Mouse (Mus musculus) G1E (cell line): ENCODE measurements at regions not wholly inside any gene's neighbourhood (a gene's known extent, or its start where the extent isn't known, plus 50 kb on each side); places are given as distances from the start of the nearest gene placed in this dataset.

Source experiments
- ATAC-seq: 2 replicates; pipeline ENCODE4 v1.8.0; 2016; ENCODE audit warnings: mild to moderate bottlenecking; ENCODE audit not compliant: insufficient number of reproducible peaks, poor library complexity, low FRiP score, severe bottlenecking; ENCODE audit errors: extremely low read depth
- DNase-seq: peaks from one replicate; pipeline ENCODE4 v3.0.0; 2012; ENCODE audit warnings: low spot score
- H3K27me3 ChIP-seq: 2 replicates; pipeline ENCODE4 v1.6.1; 2012; ENCODE audit warnings: mild to moderate bottlenecking, low read length, inconsistent platforms; ENCODE audit not compliant: insufficient read depth
- H3K36me3 ChIP-seq: replicated peaks from 2 replicates; pipeline ENCODE3; 2012; ENCODE audit warnings: mild to moderate bottlenecking, inconsistent platforms
- H3K4me1 ChIP-seq: 2 replicates; pipeline ENCODE4 v1.6.1; 2012; ENCODE audit warnings: low read depth, low read length, inconsistent platforms, mixed read lengths; ENCODE audit not compliant: insufficient read depth
- H3K4me3 ChIP-seq: 2 replicates; pipeline ENCODE4 v1.5.1; 2012; ENCODE audit warnings: low read depth, mild to moderate bottlenecking, inconsistent platforms, low read length, moderate library complexity, mixed read lengths
- H3K9me3 ChIP-seq: replicated peaks from 2 replicates; pipeline ENCODE4 v1.6.1; 2012; ENCODE audit warnings: inconsistent platforms
- CTCF ChIP-seq: IDR thresholded peaks from 2 replicates; pipeline ENCODE4 v1.5.1; 2012; ENCODE audit warnings: low read depth, low read length, inconsistent platforms, mixed read lengths
- GATA1 ChIP-seq: IDR thresholded peaks from 2 replicates; pipeline ENCODE4 v1.6.1; 2012; ENCODE audit warnings: borderline replicate concordance, low read length, inconsistent platforms, mixed read lengths
- GATA2 ChIP-seq: IDR thresholded peaks from 2 replicates; pipeline ENCODE4 v1.6.1; 2012; ENCODE audit warnings: low read depth, low read length, inconsistent platforms, borderline replicate concordance
- POLR2AphosphoS5 ChIP-seq: IDR thresholded peaks from 2 replicates; pipeline ENCODE4 v1.6.1; 2012; ENCODE audit warnings: low read depth, low read length, inconsistent platforms; ENCODE audit not compliant: insufficient replicate concordance
- TAL1 ChIP-seq: conservative IDR thresholded peaks from 2 replicates; pipeline ENCODE4 v1.6.1; 2012; ENCODE audit warnings: low read depth, low read length, inconsistent platforms, mixed read lengths

DNA sequence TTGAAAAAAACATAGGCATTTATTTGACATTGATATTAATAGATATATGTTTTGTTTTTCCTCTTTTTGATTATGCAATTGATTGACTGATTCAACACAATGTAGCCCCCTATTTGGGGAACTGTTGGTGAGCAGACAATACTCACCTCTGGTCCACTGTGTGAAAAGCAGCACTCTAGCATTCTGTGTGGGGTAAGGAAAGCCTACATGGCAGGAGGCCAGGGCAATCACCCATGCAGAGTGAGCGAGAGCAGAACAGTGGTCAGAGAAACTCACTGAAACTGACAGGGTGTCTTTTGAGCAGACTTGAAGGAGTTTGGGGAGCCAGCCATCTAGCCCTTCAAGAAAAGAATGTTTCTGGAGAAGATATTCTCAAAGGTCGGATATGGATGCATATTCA is 73.2 kb upstream of the Azi2 start:
- ATAC-seq (no peak), DNase-seq (no peak)
- no peaks in the 10 kb centered on the region for H3K36me3 ChIP-seq
- H3K4me3 ChIP-seq, result no peak overlapping the region
- peaks cover 33% of the 10 kb centered on the region for H3K9me3 ChIP-seq
- no peaks in the 10 kb centered on the region for H3K4me1 ChIP-seq
- no peak for TF ChIP-seq GATA1
- TF ChIP-seq TAL1, result no peak
- TF ChIP-seq POLR2AphosphoS5, result no peak
- no peak for TF ChIP-seq CTCF
- no peak for TF ChIP-seq GATA2
- H3K27me3 ChIP-seq, result no peaks in the 10 kb centered on the region

DNA sequence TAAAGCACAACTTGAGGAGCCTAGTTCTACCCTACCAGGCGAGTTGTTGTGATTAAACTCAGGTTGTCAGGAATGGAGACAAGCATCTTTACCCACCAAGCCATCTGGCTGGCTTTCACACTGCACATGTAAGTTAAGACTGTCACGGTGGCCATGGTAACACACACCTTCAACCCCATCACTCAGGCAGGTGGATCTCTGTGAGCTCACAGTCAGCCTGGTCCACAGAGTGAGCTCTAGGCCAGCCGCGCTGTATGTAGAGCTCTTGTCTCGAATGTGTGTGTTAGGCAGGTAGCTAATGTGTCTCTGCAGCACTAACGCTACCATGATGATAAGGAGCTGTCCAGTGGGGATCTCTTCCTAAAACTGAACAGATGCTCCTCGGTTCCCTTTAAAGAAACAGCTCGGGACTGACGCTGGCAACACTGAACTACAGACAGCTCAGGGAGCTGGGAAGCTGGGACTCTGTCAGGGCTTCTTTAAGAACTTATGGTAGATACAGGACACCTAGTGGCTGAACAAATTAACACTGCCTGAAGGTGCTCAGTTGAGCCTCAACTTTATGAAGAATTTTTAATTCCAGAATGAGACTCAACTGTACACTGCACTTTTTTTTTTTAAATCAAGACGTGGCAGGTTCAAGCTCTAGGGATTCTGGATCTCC is 73.8 kb upstream of the Azi2 start:
- H3K9me3 ChIP-seq, result peaks cover 31% of the 10 kb centered on the region
- H3K4me1 ChIP-seq, result no peaks in the 10 kb centered on the region
- DNase-seq (no peak), ATAC-seq (no peak)
- H3K27me3 ChIP-seq, result no peaks in the 10 kb centered on the region
- TF ChIP-seq POLR2AphosphoS5, result no peak
- TF ChIP-seq GATA2, result no peak
- no peak overlapping the region for H3K4me3 ChIP-seq
- H3K36me3 ChIP-seq, result no peaks in the 10 kb centered on the region

DNA sequence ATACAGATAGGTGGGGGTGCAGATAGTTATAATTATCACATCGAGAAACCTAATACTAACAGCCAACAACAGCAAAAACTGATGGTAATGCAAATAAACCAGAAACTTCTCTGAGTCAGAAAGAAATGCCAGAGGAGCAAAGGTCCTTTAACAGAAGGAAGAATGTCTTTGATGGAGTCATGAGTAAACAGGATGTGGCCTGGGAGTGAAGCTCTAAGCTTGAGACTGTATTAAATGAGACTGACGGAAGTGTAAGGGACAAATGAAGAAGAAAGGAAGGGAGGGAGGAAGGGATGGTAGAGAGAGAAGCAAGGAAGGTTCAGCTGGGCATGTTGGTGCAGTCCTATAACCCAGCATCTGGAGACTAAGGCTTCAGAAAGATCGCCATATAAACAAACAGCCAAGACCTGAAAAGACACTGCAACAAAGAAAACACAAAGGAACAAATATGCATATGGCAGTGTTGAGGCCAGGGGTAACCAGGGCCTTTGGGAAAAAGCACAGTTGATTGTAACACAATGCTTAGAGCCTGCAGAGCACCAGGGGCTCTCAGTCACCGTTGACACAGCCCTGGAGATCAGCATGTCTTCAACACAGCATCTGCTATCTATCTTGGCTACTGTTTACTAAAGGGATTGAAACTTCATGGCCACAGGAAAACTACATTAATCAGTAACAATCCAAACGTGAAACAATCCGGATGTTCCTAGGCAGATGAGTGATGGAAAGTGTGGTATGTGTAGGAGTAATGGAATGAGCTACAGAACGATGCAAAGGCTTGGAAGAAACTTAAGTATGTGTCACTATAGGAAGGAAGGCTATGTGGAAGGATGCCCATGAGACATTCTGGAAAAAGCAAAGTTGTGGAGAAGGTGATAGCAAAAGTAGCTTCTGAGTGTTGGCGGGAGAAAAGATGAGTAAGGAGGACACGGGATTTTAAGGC is 77.9 kb upstream of the Azi2 start:
- Histone ChIP-seq H3K4me1 (no peaks in the 10 kb centered on the region), H3K9me3 (peaks cover 29% of the 10 kb centered on the region), H3K36me3 (no peaks in the 10 kb centered on the region), H3K4me3 (no peak overlapping the region), H3K27me3 (no peaks in the 10 kb centered on the region)
- ATAC-seq (no peak), DNase-seq (no peak)
- TF ChIP-seq GATA2 (no peak), CTCF (no peak)

DNA sequence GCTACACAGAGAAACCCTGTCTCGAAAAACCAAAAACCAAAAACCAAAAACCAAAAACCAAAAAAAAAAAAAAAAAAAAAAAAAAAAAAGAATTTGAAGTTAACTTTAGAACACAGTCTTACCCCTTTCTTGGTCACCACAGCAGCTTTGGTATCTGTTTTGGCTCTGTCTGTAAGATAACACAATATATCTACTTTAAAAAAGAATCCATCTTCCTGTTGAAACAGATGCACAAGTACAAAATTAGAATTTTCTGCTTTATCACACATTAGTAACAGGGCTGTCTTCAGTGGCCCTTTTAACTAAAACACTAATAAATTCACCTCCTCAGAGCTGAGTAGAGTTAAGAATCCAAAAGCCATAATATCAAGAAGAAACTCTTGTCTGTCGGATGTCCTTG is 80.5 kb upstream of the Azi2 start:
- ATAC-seq (no peak), DNase-seq (no peak)
- Histone ChIP-seq H3K9me3 (peaks cover 24% of the 10 kb centered on the region), H3K27me3 (no peaks in the 10 kb centered on the region), H3K4me3 (no peak overlapping the region), H3K36me3 (no peaks in the 10 kb centered on the region), H3K4me1 (no peaks in the 10 kb centered on the region)
- TF ChIP-seq TAL1, result no peak
- no peak for TF ChIP-seq GATA1
- no peak for TF ChIP-seq CTCF
- TF ChIP-seq GATA2, result no peak
- TF ChIP-seq POLR2AphosphoS5, result no peak

DNA sequence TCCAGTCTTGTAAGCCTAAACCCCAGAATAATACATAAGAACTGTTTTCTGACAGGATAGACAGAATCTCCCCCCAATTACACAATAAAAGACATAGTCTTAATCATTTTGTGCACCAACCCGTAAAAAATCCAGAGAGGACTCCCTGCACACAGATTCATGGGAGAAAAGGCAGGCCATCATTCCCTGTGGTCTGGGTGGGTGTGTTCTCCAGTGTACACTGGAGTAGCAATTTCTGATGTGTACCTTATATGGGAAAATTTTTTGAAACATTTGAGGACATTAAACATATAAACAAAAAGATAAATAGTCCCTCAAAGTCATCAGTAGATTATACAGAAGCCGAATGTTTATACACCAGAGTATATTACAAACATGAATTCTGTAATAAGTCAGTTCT is 83.1 kb upstream of the Azi2 start:
- TF ChIP-seq TAL1 (no peak), GATA1 (no peak), CTCF (no peak), GATA2 (no peak), POLR2AphosphoS5 (no peak)
- Histone ChIP-seq H3K27me3 (no peaks in the 10 kb centered on the region), H3K36me3 (no peaks in the 10 kb centered on the region), H3K9me3 (peaks cover 13% of the 10 kb centered on the region), H3K4me3 (no peak overlapping the region), H3K4me1 (no peaks in the 10 kb centered on the region)
- ATAC-seq (no peak), DNase-seq (no peak)

DNA sequence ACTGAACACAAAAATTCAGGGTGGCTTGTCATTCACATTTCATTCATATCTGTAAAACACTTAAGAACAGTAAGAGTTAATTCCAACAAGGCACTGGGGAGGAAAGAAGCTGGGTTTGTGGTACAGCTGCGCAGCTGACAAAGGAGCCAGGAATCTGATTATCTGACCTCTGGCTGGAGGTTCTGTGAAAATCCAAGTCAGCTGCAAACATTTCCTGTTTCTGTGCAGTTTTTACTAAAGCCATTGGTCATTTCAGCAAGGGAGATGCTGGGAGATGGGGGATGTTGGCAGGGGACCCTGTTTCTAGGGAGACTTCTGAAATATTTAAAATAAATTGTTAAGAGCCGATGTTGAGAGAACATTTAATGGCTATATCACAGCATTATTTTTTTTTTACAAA is 83.6 kb upstream of the Azi2 start:
- no peak overlapping the region for H3K4me3 ChIP-seq
- H3K36me3 ChIP-seq, result no peaks in the 10 kb centered on the region
- no peak for TF ChIP-seq POLR2AphosphoS5
- TF ChIP-seq CTCF, result no peak
- TF ChIP-seq TAL1, result no peak
- TF ChIP-seq GATA2, result no peak
- TF ChIP-seq GATA1, result no peak
- ATAC-seq, result no peak
- H3K4me1 ChIP-seq, result no peaks in the 10 kb centered on the region
- peaks cover 12% of the 10 kb centered on the region for H3K9me3 ChIP-seq
- no peak for DNase-seq
- no peaks in the 10 kb centered on the region for H3K27me3 ChIP-seq

DNA sequence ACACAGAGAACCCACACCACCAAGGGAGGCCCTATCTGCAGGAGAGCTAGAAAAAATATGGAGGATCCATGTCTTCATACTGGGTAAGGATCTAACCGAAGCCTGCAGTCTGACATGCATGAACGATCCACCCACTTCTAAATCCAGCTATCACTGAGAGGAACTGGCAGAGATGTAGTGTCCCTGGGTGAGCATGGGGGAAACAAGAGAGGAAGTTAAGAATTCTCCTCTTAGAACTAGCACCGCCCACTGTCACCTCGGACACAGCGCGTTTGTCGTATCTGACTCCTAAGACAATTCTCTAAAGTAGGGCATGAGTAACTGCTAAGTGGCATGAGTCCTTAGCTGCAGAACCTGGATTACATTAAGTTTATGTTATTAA is 112.8 kb upstream of the Azi2 start:
- ATAC-seq, result no peak
- Histone ChIP-seq H3K27me3 (no peaks in the 10 kb centered on the region), H3K4me1 (no peaks in the 10 kb centered on the region), H3K36me3 (no peaks in the 10 kb centered on the region), H3K9me3 (peaks cover 27% of the 10 kb centered on the region), H3K4me3 (no peak overlapping the region)
- no peak for DNase-seq
- no peak for TF ChIP-seq GATA2
- no peak for TF ChIP-seq TAL1
- TF ChIP-seq POLR2AphosphoS5, result no peak
- TF ChIP-seq CTCF, result no peak
- no peak for TF ChIP-seq GATA1
